Mouse (Mus musculus): ENCODE results near the gene Ndufs6. TPM values are rescaled to one million over a fixed set of nuclear protein-coding genes. Genes with fewer than 3 reads are reported as not detected.

Ndufs6 gene
- polyA plus RNA-seq, 1 experiment: 306 TPM

DNA sequence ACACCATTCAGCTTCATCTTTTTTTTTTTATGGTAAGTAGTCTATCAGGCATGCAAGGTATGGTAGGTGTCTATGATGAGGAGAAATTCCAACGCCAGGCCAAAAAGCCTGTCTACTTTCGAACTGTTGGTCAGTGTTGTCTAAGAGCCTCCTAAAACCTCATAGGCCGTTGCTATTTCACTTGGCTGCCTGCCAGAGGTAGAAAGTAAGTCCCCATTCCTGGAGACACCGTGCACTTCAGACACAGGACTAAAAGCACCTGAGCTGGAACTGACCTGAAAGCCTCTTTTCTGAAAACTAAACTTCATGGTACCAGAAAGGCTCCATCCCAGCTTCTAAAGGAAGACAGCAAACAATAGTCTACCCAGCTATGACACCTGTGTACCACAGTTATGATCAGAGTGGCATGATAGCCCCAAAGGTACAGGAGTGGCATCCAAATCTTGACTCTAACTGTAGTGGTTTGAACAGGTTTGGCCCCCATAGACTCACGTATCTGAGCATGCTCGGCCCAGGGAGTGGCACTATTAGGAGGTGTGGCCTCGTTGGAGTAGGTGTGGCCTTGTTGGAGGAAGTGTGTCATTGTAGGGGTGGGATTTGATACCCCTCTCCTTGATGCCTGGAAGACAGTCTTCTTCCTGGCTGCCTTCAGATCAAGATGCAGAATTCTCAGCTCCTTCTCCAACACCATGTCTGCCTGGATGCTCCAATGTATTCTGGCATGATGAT, 19.7 kb upstream of the Ndufs6 start:
- H3K4me3 ChIP-seq (replicated peaks; ENCODE audit: insufficient read depth, low read depth, low read length): no peak overlapping the region
- WGBS: 76% methylated on average over 7 of the region's 7 CpGs

DNA sequence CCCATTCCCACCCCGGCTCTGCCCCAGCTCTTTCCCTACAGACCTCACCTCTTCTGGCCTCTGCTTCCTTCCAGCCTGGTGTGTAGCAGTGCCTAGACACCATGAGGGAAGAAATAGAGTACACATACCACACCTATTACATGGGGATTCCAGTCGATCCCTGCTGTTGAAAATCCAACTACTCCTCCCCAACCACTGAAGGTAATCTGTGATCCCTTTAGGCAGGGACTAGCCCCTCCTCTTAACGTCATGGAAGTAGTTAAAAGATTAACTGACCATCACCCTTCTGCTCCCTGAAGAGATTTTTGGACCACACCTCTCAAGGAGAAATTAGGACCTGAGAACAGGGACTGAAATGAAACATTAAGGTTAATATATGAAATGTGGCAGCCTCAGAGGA, 18.8 kb upstream of the Ndufs6 start:
- Histone ChIP-seq H3K27me3 (ENCODE audit: control insufficient read depth, insufficient read depth, low read length) (no peaks in the 10 kb centered on the region), H3K4me1 (ENCODE audit: control insufficient read depth, insufficient read depth, low read length) (no peaks in the 10 kb centered on the region), H3K4me3 (replicated peaks; ENCODE audit: insufficient read depth, low read depth, low read length) (no peak overlapping the region), H3K27ac (ENCODE audit: insufficient read depth, low read length) (no peak overlapping the region)
- 86% methylated on average over 3 of the region's 3 CpGs for WGBS
- no peak for DNase-seq
- no peak for TF ChIP-seq POLR2A (IDR thresholded peaks at IDR 0.05; ENCODE audit: borderline replicate concordance, insufficient read depth, low read length)
- TF ChIP-seq CTCF (IDR thresholded peaks at IDR 0.05; ENCODE audit: borderline replicate concordance, insufficient read depth, low read depth, low read length): no peak

More for the DNA sequence above, 19.7 kb upstream of the Ndufs6 start:
- H3K27me3 ChIP-seq (ENCODE audit: control insufficient read depth, insufficient read depth, low read length): no peaks in the 10 kb centered on the region
- H3K4me1 ChIP-seq (ENCODE audit: control insufficient read depth, insufficient read depth, low read length): no peaks in the 10 kb centered on the region
- no peak for TF ChIP-seq POLR2A (IDR thresholded peaks at IDR 0.05; ENCODE audit: borderline replicate concordance, insufficient read depth, low read length)
- no peak for DNase-seq
- no peak overlapping the region for H3K27ac ChIP-seq (ENCODE audit: insufficient read depth, low read length)

DNA sequence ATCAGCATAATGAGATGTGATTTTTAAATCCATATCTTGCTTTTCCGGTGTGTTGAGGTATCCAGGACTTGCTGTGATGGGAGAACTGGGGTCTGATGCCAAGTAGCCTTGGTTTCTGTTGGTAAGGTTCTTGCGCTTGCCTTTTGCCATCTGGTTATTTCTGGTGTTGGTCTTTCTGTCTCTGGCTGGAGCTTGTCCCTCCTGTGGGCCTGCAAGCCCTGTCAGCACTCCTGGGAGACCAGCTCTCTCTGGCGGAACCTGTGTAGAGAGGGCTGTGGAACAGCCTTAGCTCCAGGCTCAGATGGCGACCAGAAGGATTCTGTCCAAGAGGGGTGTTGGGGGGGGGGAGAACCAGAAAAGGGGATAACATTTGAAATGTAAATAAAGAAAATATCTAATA, 18.4 kb upstream of the Ndufs6 start:
- H3K27ac ChIP-seq (ENCODE audit: insufficient read depth, low read length): no peak overlapping the region
- no peak for TF ChIP-seq POLR2A (IDR thresholded peaks at IDR 0.05; ENCODE audit: borderline replicate concordance, insufficient read depth, low read length)
- no peak for TF ChIP-seq CTCF (IDR thresholded peaks at IDR 0.05; ENCODE audit: borderline replicate concordance, insufficient read depth, low read depth, low read length)
- WGBS: 57% methylated on average over 4 of the region's 4 CpGs

DNA sequence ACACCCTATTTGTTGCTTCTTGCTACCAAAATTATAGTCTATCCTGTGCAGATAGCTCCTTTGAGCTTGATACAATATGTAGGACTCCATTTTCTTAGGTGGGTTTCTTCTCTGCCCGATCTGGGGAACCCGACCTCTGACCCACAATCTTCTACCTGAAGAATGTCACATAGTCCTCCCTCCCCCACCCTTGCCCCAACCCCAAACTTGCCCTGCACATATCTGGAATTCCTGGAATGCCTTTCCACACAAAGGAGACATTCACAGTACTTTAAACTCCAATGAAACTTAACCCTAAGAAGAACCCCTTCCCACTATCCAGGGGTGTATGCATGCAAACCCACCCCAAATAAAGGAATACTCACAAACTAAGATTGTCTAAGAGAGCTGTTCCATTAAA, 17.8 kb upstream of the Ndufs6 start:
- no peak for DNase-seq
- WGBS: 48% methylated on average over 2 of the region's 2 CpGs
- no peaks in the 10 kb centered on the region for H3K4me1 ChIP-seq (ENCODE audit: control insufficient read depth, insufficient read depth, low read length)
- no peaks in the 10 kb centered on the region for H3K27me3 ChIP-seq (ENCODE audit: control insufficient read depth, insufficient read depth, low read length)
- H3K4me3 ChIP-seq (replicated peaks; ENCODE audit: insufficient read depth, low read depth, low read length): no peak overlapping the region
- no peak overlapping the region for H3K27ac ChIP-seq (ENCODE audit: insufficient read depth, low read length)
- TF ChIP-seq POLR2A (IDR thresholded peaks at IDR 0.05; ENCODE audit: borderline replicate concordance, insufficient read depth, low read length): no peak
- TF ChIP-seq CTCF (IDR thresholded peaks at IDR 0.05; ENCODE audit: borderline replicate concordance, insufficient read depth, low read depth, low read length): no peak

More for the DNA sequence above, 18.4 kb upstream of the Ndufs6 start:
- Histone ChIP-seq H3K27me3 (ENCODE audit: control insufficient read depth, insufficient read depth, low read length) (no peaks in the 10 kb centered on the region), H3K4me3 (replicated peaks; ENCODE audit: insufficient read depth, low read depth, low read length) (no peak overlapping the region), H3K4me1 (ENCODE audit: control insufficient read depth, insufficient read depth, low read length) (no peaks in the 10 kb centered on the region)
- DNase-seq: no peak

DNA sequence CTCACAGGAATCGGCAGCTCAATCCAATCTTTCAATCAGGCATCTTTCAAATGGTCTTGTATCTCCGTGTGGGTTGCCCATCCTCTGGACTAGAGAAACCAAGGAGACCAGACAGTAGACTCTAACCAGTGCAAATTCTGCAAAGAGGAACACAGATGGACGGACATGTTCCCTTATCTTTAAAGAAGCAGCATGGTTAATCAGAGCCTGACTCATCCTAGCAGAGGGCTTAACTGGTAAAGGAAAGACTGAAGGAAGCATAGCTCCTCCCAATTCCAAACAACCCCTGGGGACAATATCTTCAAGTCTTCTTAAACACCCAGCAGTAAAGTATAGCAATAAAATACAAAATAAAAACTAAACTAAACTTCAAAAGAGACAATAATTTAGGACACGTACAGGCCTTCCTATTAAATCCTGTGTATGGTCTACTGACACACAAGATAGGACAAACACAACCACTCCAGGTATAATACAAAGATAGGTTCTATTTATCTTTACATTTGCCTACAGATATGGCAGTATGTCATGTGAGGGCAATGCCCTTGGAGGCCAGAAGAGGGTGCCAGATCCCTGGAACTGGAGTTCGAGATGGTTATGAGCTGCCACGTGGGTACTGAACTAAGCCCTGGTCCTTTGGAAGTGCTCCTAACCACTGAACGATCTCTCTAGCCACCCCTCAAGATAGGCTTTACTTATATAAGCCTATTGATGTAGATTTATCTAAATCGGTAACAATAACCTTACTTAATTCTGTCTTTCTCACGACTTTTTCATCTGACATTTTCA, 17.0 kb upstream of the Ndufs6 start:
- no peak overlapping the region for H3K4me3 ChIP-seq (replicated peaks; ENCODE audit: insufficient read depth, low read depth, low read length)
- no peaks in the 10 kb centered on the region for H3K27me3 ChIP-seq (ENCODE audit: control insufficient read depth, insufficient read depth, low read length)
- WGBS: 77% methylated on average over 9 of the region's 9 CpGs
- H3K27ac ChIP-seq (ENCODE audit: insufficient read depth, low read length): no peak overlapping the region
- no peaks in the 10 kb centered on the region for H3K4me1 ChIP-seq (ENCODE audit: control insufficient read depth, insufficient read depth, low read length)
- no peak for DNase-seq
- TF ChIP-seq POLR2A (IDR thresholded peaks at IDR 0.05; ENCODE audit: borderline replicate concordance, insufficient read depth, low read length): no peak
- TF ChIP-seq CTCF (IDR thresholded peaks at IDR 0.05; ENCODE audit: borderline replicate concordance, insufficient read depth, low read depth, low read length): no peak

DNA sequence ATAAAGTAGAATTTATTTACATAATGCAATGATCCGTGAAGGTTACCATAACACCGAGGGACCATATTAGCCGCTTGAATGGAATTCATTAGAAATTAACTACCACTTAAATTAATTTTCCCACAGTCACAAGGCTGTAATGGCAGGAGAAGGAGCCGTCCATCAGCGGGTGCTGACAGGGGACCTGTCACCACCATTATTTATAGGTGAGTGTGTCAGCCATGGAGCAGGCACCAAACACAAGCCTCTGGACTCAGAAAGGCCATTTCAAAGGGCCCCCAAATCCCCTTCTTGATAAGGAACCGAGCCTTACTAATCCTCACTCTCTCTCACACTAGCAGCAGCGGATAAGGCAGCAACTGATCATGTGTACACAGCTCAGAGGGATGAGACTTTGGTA, 8.4 kb upstream of the Ndufs6 start:
- 16% methylated on average over 7 of the region's 7 CpGs for WGBS
- TF ChIP-seq CTCF (IDR thresholded peaks at IDR 0.05; ENCODE audit: borderline replicate concordance, insufficient read depth, low read depth, low read length) (no peak), POLR2A (IDR thresholded peaks at IDR 0.05; ENCODE audit: borderline replicate concordance, insufficient read depth, low read length) (no peak)
- Histone ChIP-seq H3K27ac (ENCODE audit: insufficient read depth, low read length) (no peak overlapping the region), H3K27me3 (ENCODE audit: control insufficient read depth, insufficient read depth, low read length) (no peaks in the 10 kb centered on the region), H3K4me1 (ENCODE audit: control insufficient read depth, insufficient read depth, low read length) (no peaks in the 10 kb centered on the region), H3K4me3 (replicated peaks; ENCODE audit: insufficient read depth, low read depth, low read length) (no peak overlapping the region)
- DNase-seq: no peak

DNA sequence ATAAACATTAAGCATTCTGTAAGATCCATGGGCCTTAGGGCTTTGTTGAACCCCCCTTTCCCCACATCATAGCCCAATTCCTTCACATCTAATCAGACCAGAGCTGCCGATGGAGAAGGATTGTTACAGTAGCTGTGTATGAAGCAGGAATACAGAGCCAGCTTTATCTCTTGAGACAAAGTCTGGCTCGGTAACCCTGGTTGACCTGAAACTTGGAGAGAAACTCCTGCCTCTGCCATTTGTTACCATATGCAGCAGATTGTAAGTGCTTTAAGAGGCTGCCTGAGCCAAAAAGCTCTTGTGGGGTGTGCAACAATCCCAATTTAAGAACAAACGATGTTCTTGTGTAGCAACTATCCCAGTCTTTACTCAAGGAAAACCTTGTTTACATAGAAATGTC, 3.4 kb upstream of the Ndufs6 start:
- no peaks in the 10 kb centered on the region for H3K27me3 ChIP-seq (ENCODE audit: control insufficient read depth, insufficient read depth, low read length)
- TF ChIP-seq CTCF (IDR thresholded peaks at IDR 0.05; ENCODE audit: borderline replicate concordance, insufficient read depth, low read depth, low read length) (no peak), POLR2A (IDR thresholded peaks at IDR 0.05; ENCODE audit: borderline replicate concordance, insufficient read depth, low read length) (no peak)
- H3K27ac ChIP-seq (ENCODE audit: insufficient read depth, low read length): no peak overlapping the region
- no peak for DNase-seq
- WGBS: 43% methylated on average over 3 of the region's 3 CpGs
- H3K4me3 ChIP-seq (replicated peaks; ENCODE audit: insufficient read depth, low read depth, low read length): peak overlapping the region; percentile 88
- no peaks in the 10 kb centered on the region; the same call in 1 of the 2 replicates for H3K4me1 ChIP-seq (ENCODE audit: control insufficient read depth, insufficient read depth, low read length)
